10 mouse cellular contexts compared by ENCODE assay signal in genomic region chr11:96351312-96351711, GRCm38 (mm10). TPM values are rescaled to one million over a fixed set of nuclear protein-coding genes. Genes with fewer than 3 reads are reported as not detected.
DNase-seq lines count a peak whose midpoint lies in the region; ATAC-seq and TF ChIP-seq lines count a peak whose summit lies in the region.
"Had no signal": no experiment of that assay in that cellular context is flagged by ENCODE, and none has a peak within 500 bp of the region (broad histone marks: within the 10 kb centered on the region; RNA-seq: fewer than 3 reads in every experiment).

No protein-coding gene starts in this region.

- H3K9ac ChIP-seq in intestine, embryonic 15.5 days, result peak overlapping the region; percentile 84; the same call in 1 of the 2 replicates
- H3K9ac ChIP-seq in liver, embryonic 11.5 days (ENCODE audit: low read depth, low read length), result no peak overlapping the region; the same call in 1 of the 2 replicates
- H3K9ac ChIP-seq: liver, embryonic 14.5 days had no signal

- H3K4me2 ChIP-seq in intestine, embryonic 15.5 days (replicated peaks), result peak overlapping the region; percentile 85
- H3K4me2 ChIP-seq in liver, embryonic 11.5 days, result peak overlapping the region; percentile 63

- H3K27ac ChIP-seq in gastrocnemius, adult 2 months, result peak overlapping the region; percentile 3; the same call in 1 of the 2 replicates
- peak overlapping the region; percentile 94 for H3K27ac ChIP-seq in intestine, embryonic 15.5 days
- H3K27ac ChIP-seq in liver, embryonic 11.5 days (ENCODE audit: low read depth, low read length), result peak overlapping the region; percentile 96; the same call in 1 of the 2 replicates
- H3K27ac ChIP-seq: liver, embryonic 14.5 days had no signal

- 15% methylated on average over 11 of the region's 11 CpGs for WGBS in intestine, embryonic 15.5 days
- 15% methylated on average over 11 of the region's 11 CpGs for WGBS in liver, embryonic 11.5 days

- H3K4me1 ChIP-seq in intestine, embryonic 15.5 days (replicated peaks), result peaks cover 35% of the 10 kb centered on the region
- peaks cover 3% of the 10 kb centered on the region; the same call in 1 of the 2 replicates for H3K4me1 ChIP-seq in liver, embryonic 11.5 days (replicated peaks; ENCODE audit: control insufficient read depth, insufficient read depth, low read length)

- ATAC-seq in intestine, embryonic 15.5 days, result peak; percentile 38; the same call in 1 of the 2 replicates
- ATAC-seq in liver, embryonic 11.5 days (replicated peaks; ENCODE audit: low FRiP score), result no peak
- ATAC-seq: activated CD4-positive, CD25-positive, alpha-beta regulatory T cell, adult 4 months had no signal

- H3K9me3 ChIP-seq in intestine, embryonic 15.5 days, result no peaks in the 10 kb centered on the region
- H3K9me3 ChIP-seq in liver, embryonic 11.5 days (ENCODE audit: control insufficient read depth, low read length), result no peaks in the 10 kb centered on the region

- no peak for TF ChIP-seq CTCF in gastrocnemius, adult 2 months (IDR thresholded peaks at IDR 0.05)

- no peak for DNase-seq in gastrocnemius, adult 2 months
- no peak for DNase-seq in gastrocnemius, postnatal 36 days
- DNase-seq in adrenal gland, postnatal 36 days, result peak; percentile 65 to 69
- no peak for DNase-seq in liver, embryonic 11.5 days (ENCODE audit: low spot score)
- no peak for DNase-seq in frontal cortex, postnatal 10 days (ENCODE audit: low spot score in 2 of 2)
- DNase-seq in testis, postnatal 10 days (ENCODE audit: low spot score), result no peak
- no peak for DNase-seq in left cerebral cortex, adult 9 months (ENCODE audit: low spot score in 2 of 2)

- 0 out of 2 replicates have a peak, but pooled peaks cover 3% of the 10 kb centered on the region for H3K36me3 ChIP-seq in intestine, embryonic 15.5 days
- H3K36me3 ChIP-seq in liver, embryonic 11.5 days (ENCODE audit: control insufficient read depth, insufficient read depth, low read length), result no peaks in the 10 kb centered on the region

- H3K27me3 ChIP-seq in intestine, embryonic 15.5 days (replicated peaks), result no peaks in the 10 kb centered on the region; the same call in 1 of the 2 replicates
- H3K27me3 ChIP-seq in liver, embryonic 11.5 days (replicated peaks; ENCODE audit: control insufficient read depth, insufficient read depth, low read length), result peaks cover 91% of the 10 kb centered on the region

- H3K4me3 ChIP-seq in gastrocnemius, adult 2 months, result peak overlapping the region; percentile 69
- H3K4me3 ChIP-seq in intestine, embryonic 15.5 days (replicated peaks), result peak overlapping the region; percentile 66
- peak overlapping the region; percentile 62 for H3K4me3 ChIP-seq in liver, embryonic 11.5 days (ENCODE audit: low read depth, low read length)

- intact Hi-C loops in gastrocnemius, adult 2 months (cut with DNase I), result loop anchor here (5.0 kb wide), 2 partner anchors 39 to 56 kb away; no protein-coding TSS in a partner anchor
- intact Hi-C loops in gastrocnemius, postnatal 36 days (cut with DNase I), result no loop called here

RNA-seq across cellular contexts. Expression of gene Hoxb2, which starts 1.0 kb away (rescaled TPM):
- total RNA-seq in gastrocnemius, adult 2 months (2021), result under 1 TPM; 0.15 to 0.20 TPM
- under 1 TPM in 1 of 2 experiments, not detected in 1; 0.12 TPM for total RNA-seq in gastrocnemius, postnatal 36 days (2021)
- total RNA-seq in adrenal gland, postnatal 36 days (2021), result 10 to 100 TPM; 20.0 to 21.8 TPM
- polyA plus RNA-seq in intestine, embryonic 15.5 days (2015; fragmentation: Nextera tagmentation; extraction: Ambion mirVana), result 17.7 and 19.8 TPM in 2 replicates
- 11.2 and 11.3 TPM in 2 replicates for polyA plus RNA-seq in liver, embryonic 11.5 days (2014; fragmentation: Nextera tagmentation; extraction: Ambion mirVana)
- polyA plus RNA-seq: activated CD4-positive, CD25-positive, alpha-beta regulatory T cell, adult 4 months had no signal

RNA-seq across cellular contexts. Expression of gene Hoxb1, which starts 14.2 kb away (rescaled TPM):
- not detected for total RNA-seq in gastrocnemius, adult 2 months (2021)
- not detected for total RNA-seq in gastrocnemius, postnatal 36 days (2021)
- total RNA-seq in adrenal gland, postnatal 36 days (2021), result not detected
- 0.30 TPM in 1 of 2 replicates, not detected in the other for polyA plus RNA-seq in intestine, embryonic 15.5 days (2015; fragmentation: Nextera tagmentation; extraction: Ambion mirVana)
- 0.73 and 0.85 TPM in 2 replicates for polyA plus RNA-seq in liver, embryonic 11.5 days (2014; fragmentation: Nextera tagmentation; extraction: Ambion mirVana)
- polyA plus RNA-seq: activated CD4-positive, CD25-positive, alpha-beta regulatory T cell, adult 4 months had no signal

RNA-seq across cellular contexts. Expression of gene Hoxb3, which starts 28.2 kb away (rescaled TPM):
- total RNA-seq in gastrocnemius, adult 2 months (2021), result under 1 TPM; 0.22 to 0.51 TPM
- total RNA-seq in gastrocnemius, postnatal 36 days (2021), result under 1 TPM; 0.38 to 0.54 TPM
- 10 to 100 TPM; 15.7 to 20.2 TPM for total RNA-seq in adrenal gland, postnatal 36 days (2021)
- polyA plus RNA-seq in intestine, embryonic 15.5 days (2015; fragmentation: Nextera tagmentation; extraction: Ambion mirVana), result 1.8 and 2.7 TPM in 2 replicates
- 0.97 and 1.3 TPM in 2 replicates for polyA plus RNA-seq in liver, embryonic 11.5 days (2014; fragmentation: Nextera tagmentation; extraction: Ambion mirVana)
- polyA plus RNA-seq: activated CD4-positive, CD25-positive, alpha-beta regulatory T cell, adult 4 months had no signal

RNA-seq across cellular contexts. Expression of gene Hoxb4, which starts 33.2 kb away (rescaled TPM):
- under 1 TPM; 0.31 to 0.38 TPM for total RNA-seq in gastrocnemius, adult 2 months (2021)
- total RNA-seq in gastrocnemius, postnatal 36 days (2021), result under 1 TPM; 0.23 to 0.54 TPM
- 10 to 100 TPM; 15.6 to 20.9 TPM for total RNA-seq in adrenal gland, postnatal 36 days (2021)
- 2.8 and 3.2 TPM in 2 replicates for polyA plus RNA-seq in intestine, embryonic 15.5 days (2015; fragmentation: Nextera tagmentation; extraction: Ambion mirVana)
- 0.71 and 1.1 TPM in 2 replicates for polyA plus RNA-seq in liver, embryonic 11.5 days (2014; fragmentation: Nextera tagmentation; extraction: Ambion mirVana)

RNA-seq across cellular contexts. Expression of gene Hoxb5, which starts 48.2 kb away (rescaled TPM):
- under 1 TPM; 0.26 to 0.28 TPM for total RNA-seq in gastrocnemius, adult 2 months (2021)
- under 1 TPM; 0.52 to 0.61 TPM for total RNA-seq in gastrocnemius, postnatal 36 days (2021)
- 10 to 100 TPM; 16.1 to 27.0 TPM for total RNA-seq in adrenal gland, postnatal 36 days (2021)
- 27.2 and 31.3 TPM in 2 replicates for polyA plus RNA-seq in intestine, embryonic 15.5 days (2015; fragmentation: Nextera tagmentation; extraction: Ambion mirVana)
- 3.7 and 4.5 TPM in 2 replicates for polyA plus RNA-seq in liver, embryonic 11.5 days (2014; fragmentation: Nextera tagmentation; extraction: Ambion mirVana)
- polyA plus RNA-seq: activated CD4-positive, CD25-positive, alpha-beta regulatory T cell, adult 4 months had no signal

Comparison
In these comparisons a context has a peak if more than half of its experiments do, and no peak if none do; other contexts are left out.
1. DNase-seq: peak in adrenal gland, postnatal 36 days (2 of 2); none in gastrocnemius, adult 2 months (single experiment), gastrocnemius, postnatal 36 days (0 of 2), liver, embryonic 11.5 days (single experiment), frontal cortex, postnatal 10 days (0 of 2), testis, postnatal 10 days (single experiment) and left cerebral cortex, adult 9 months (0 of 2).
2. H3K27ac ChIP-seq: peak in every context shown above with its lines; median percentile 96 in liver, embryonic 11.5 days; 94 in intestine, embryonic 15.5 days; 3 in gastrocnemius, adult 2 months.
3. RNA of gene Hoxb2, which starts 1.0 kb away (total RNA-seq): 20.0 to 21.8 TPM in adrenal gland, postnatal 36 days; 0.15 to 0.20 TPM in gastrocnemius, adult 2 months and 0.12 TPM in gastrocnemius, postnatal 36 days; every median in the first group is over 10 times any median in the second.
4. RNA of gene Hoxb3, which starts 28.2 kb away (total RNA-seq): 15.7 to 20.2 TPM in adrenal gland, postnatal 36 days; 0.38 to 0.54 TPM in gastrocnemius, postnatal 36 days and 0.22 to 0.51 TPM in gastrocnemius, adult 2 months; every median in the first group is over 10 times any median in the second.
5. Peak in every context shown above with its lines, with median percentiles within 50 percentile points of each other: H3K4me3 ChIP-seq.